Mouse (Mus musculus) forebrain, embryonic 14.5 days (tissue): ENCODE measurements around the gene Trh. TPM values are rescaled to one million over a fixed set of nuclear protein-coding genes. Genes with fewer than 3 reads are reported as not detected.

Experiments
- ATAC-seq: fragments of 200-750 bp; cut with Nextera tagmentation; 2 replicates; pipeline ENCODE4 v1.8.0; 2017; ENCODE audit warnings: mild to moderate bottlenecking, moderate library complexity
- DNase-seq: peaks from one replicate; pipeline ENCODE4 v3.0.0-alpha.2; 2015; ENCODE audit warnings: low spot score
- H3K27ac ChIP-seq: fragments of 300-500 bp; sonication (generic); 2 replicates; pipeline ENCODE4 v1.5.1; 2014; ENCODE audit warnings: low read depth, mild to moderate bottlenecking, control low read depth, low read length, moderate library complexity
- H3K27me3 ChIP-seq: fragments of 300-500 bp; sonication (generic); replicated peaks from 2 replicates; pipeline ENCODE4 v1.6.1; 2014; ENCODE audit warnings: low read length, control low read depth, mixed read lengths; ENCODE audit not compliant: control insufficient read depth, insufficient read depth
- H3K36me3 ChIP-seq: fragments of 300-500 bp; sonication (generic); 2 replicates; pipeline ENCODE4 v1.6.1; 2014; ENCODE audit warnings: low read length, control low read depth; ENCODE audit not compliant: control insufficient read depth, insufficient read depth
- H3K4me1 ChIP-seq: fragments of 300-500 bp; sonication (generic); 2 replicates; pipeline ENCODE4 v1.6.1; 2014; ENCODE audit warnings: antibody characterized with exemption, low read length, control low read depth; ENCODE audit not compliant: control insufficient read depth, insufficient read depth
- H3K4me2 ChIP-seq: fragments of 300-500 bp; sonication (generic); 2 replicates; pipeline ENCODE4 v1.6.1; 2014; ENCODE audit warnings: mild to moderate bottlenecking, control low read depth, low read length
- H3K4me3 ChIP-seq: fragments of 300-500 bp; sonication (generic); 2 replicates; pipeline ENCODE4 v1.5.1; 2014; ENCODE audit warnings: low read depth, low read length, control low read depth
- H3K9ac ChIP-seq: fragments of 300-500 bp; sonication (generic); 2 replicates; pipeline ENCODE4 v1.6.1; 2014; ENCODE audit warnings: mild to moderate bottlenecking, low read length, control low read depth, moderate library complexity
- H3K9me3 ChIP-seq: fragments of 300-500 bp; sonication (generic); replicated peaks from 2 replicates; pipeline ENCODE4 v1.6.1; 2016; ENCODE audit warnings: low read length, control low read depth, mixed read lengths; ENCODE audit not compliant: control insufficient read depth
- WGBS: fragments of 180-500 bp; shearing (Covaris S2); extraction: QIAGEN DNeasy Blood & Tissue Kit; methylation state at CpG from one replicate; pipeline ENCODE4 v1.1.7; 2014; 5-methylcytosine and 5-hydroxymethylcytosine counted together
- polyA plus RNA-seq: library from polyadenylated mRNA; unstranded; fragments of >200 nt; fragmentation: Nextera tagmentation; extraction: Ambion mirVana; gene quantifications from 2 replicates; pipeline ENCODE4 v1.2.1, GENCODE M21; 2014

The Trh gene
- polyA plus RNA-seq, 1 experiment from 2014 or later, result 7.3 TPM

DNA sequence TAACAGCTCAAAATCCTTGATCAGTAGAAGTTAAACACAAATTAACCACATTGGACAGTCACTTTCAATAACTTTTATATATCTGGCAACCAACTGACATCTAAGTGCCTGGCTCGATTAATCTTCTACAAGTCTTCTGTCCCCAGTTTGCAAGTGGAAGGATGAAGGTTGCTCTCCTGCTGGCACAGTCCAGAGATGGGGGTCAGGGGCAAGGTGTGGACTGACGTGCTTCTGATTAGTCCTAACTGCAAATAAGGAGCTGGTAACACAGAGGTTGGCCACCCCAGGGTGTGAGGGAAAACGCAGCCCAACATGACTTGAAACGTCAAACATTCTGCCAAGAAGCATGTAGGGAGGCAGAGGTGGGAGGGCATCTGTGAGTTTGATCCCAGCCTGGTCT lies 12.7 kb downstream of the Trh start:
- Histone ChIP-seq H3K4me2 (no peak overlapping the region), H3K4me3 (no peak overlapping the region), H3K27me3 (no peaks in the 10 kb centered on the region), H3K9me3 (no peaks in the 10 kb centered on the region), H3K9ac (no peak overlapping the region), H3K27ac (no peak overlapping the region), H3K36me3 (no peaks in the 10 kb centered on the region), H3K4me1 (no peaks in the 10 kb centered on the region)
- ATAC-seq (no peak), DNase-seq (no peak)
- 80% methylated on average over 4 of the region's 4 CpGs for WGBS

DNA sequence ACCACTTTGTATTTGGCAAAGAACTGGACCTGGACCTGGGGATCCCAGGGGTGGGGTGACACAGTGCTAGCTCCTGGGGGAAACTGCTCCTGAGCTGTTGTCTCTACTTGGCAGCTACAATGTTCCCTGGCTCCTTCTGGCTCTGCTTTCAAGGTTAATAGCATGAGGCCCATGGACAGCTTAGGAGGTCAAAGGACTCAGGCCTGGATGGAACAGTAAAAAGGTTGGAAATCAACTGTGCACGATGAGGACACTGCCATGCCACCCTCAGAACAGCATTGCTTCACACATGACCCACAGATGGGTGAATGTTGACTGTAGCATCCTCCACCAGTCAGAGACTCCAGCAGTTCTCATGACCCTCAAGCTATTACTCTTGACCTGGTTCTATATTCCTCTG lies 13.1 kb downstream of the Trh start:
- no peaks in the 10 kb centered on the region for H3K27me3 ChIP-seq
- H3K4me2 ChIP-seq, result no peak overlapping the region
- H3K4me3 ChIP-seq, result no peak overlapping the region
- no peak for ATAC-seq
- 64% methylated on average over 1 of the region's 1 CpGs for WGBS
- no peaks in the 10 kb centered on the region for H3K4me1 ChIP-seq
- no peak overlapping the region for H3K9ac ChIP-seq
- no peak overlapping the region for H3K27ac ChIP-seq
- H3K9me3 ChIP-seq, result no peaks in the 10 kb centered on the region
- DNase-seq, result no peak
- no peaks in the 10 kb centered on the region for H3K36me3 ChIP-seq

DNA sequence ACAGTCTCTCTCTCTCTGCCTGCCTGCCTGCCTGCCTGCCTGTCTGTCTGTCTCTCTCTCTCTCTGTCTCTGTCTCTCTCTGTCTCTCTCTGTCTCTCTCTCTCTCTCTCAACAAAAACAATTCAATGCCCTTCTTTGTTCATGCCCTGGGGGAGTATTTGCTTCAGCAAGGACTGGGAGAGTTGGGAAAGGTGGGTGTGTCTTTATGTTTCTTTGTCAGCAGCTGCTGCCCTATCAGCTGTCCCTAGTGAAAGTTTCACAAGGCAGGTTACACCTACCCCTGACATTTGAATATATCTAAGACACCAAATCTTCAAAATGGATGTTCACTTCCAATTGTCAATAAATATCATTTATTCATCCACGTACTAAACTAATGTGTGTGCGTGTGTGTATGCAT lies 14.9 kb downstream of the Trh start:
- Histone ChIP-seq H3K9me3 (no peaks in the 10 kb centered on the region), H3K4me1 (no peaks in the 10 kb centered on the region), H3K4me3 (no peak overlapping the region), H3K27ac (no peak overlapping the region), H3K27me3 (no peaks in the 10 kb centered on the region), H3K4me2 (no peak overlapping the region), H3K36me3 (no peaks in the 10 kb centered on the region), H3K9ac (no peak overlapping the region)
- ATAC-seq (no peak), DNase-seq (no peak)
- WGBS, result 90% methylated on average over 2 of the region's 2 CpGs

DNA sequence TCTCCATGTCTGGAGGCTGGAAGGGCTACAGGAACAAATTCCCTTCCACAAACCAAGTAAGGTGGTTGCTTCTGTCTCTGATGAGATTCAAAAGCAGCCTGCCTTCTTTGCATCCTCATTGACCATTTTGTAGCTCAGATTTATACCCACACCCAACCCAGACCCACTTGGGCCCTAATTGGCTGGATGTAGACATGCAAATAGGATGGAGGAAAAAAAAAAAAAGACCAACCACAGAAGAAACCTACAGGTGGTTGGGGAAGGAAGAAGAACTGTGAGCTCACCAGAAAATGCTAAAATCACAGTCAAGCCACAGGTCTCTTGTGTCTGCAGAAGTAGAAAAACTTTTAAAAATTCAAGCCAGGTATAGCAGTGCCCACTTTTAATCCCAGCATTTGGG lies 15.3 kb downstream of the Trh start:
- Histone ChIP-seq H3K4me1 (no peaks in the 10 kb centered on the region), H3K9me3 (no peaks in the 10 kb centered on the region), H3K4me2 (no peak overlapping the region), H3K9ac (no peak overlapping the region), H3K36me3 (no peaks in the 10 kb centered on the region), H3K27ac (no peak overlapping the region), H3K27me3 (no peaks in the 10 kb centered on the region), H3K4me3 (no peak overlapping the region)
- DNase-seq (no peak), ATAC-seq (no peak)

DNA sequence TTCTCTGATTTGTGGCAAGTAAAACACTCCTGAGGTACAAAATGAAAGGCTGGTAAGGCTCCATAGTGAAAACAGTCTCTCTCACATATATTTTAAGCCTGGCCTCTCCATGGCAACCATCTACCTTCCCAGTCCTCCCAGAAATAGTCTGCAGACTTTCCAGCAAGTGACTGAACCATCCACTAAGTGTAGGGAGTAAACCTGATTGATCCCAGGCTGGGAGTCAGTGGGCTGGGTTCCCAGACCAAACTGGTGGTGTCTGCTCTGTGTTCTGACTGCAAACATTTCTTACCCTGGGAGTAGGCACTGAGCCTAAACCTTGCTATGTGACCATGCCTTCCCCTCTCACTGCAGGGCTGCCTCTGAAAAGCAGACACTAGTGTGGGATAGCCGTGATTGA lies 19.5 kb downstream of the Trh start:
- ATAC-seq, result no peak
- no peaks in the 10 kb centered on the region for H3K27me3 ChIP-seq
- H3K4me1 ChIP-seq, result no peaks in the 10 kb centered on the region
- 79% methylated on average over 1 of the region's 1 CpGs for WGBS
- H3K4me3 ChIP-seq, result no peak overlapping the region
- no peaks in the 10 kb centered on the region for H3K9me3 ChIP-seq
- no peaks in the 10 kb centered on the region for H3K36me3 ChIP-seq
- no peak overlapping the region for H3K27ac ChIP-seq
- no peak for DNase-seq
- no peak overlapping the region for H3K4me2 ChIP-seq
- H3K9ac ChIP-seq, result no peak overlapping the region

DNA sequence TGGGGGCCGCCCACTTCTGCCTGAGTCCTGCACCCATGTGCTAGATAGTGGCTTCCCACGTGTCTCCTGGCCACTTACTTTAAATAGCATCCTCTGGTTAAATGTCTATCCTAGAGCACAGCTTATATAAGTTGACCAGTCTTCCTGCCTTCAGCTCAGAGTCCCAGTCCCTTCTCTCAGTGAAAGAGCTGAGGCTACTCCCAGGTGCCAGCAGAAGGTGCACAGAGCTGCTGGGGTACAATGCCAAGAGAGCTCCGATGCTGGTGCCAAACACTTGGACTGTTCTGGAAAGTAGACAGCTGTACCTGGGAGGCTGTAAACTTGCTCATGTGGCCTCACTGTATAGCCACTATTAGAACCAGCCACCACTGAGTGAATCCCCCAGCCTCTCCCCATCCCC lies 22.4 kb downstream of the Trh start:
- no peak overlapping the region for H3K4me2 ChIP-seq
- no peak for DNase-seq
- no peak for ATAC-seq
- H3K4me3 ChIP-seq, result no peak overlapping the region
- H3K27me3 ChIP-seq, result no peaks in the 10 kb centered on the region
- no peak overlapping the region for H3K9ac ChIP-seq
- 84% methylated on average over 3 of the region's 3 CpGs for WGBS
- no peaks in the 10 kb centered on the region for H3K9me3 ChIP-seq
- no peak overlapping the region for H3K27ac ChIP-seq
- H3K4me1 ChIP-seq, result no peaks in the 10 kb centered on the region
- H3K36me3 ChIP-seq, result no peaks in the 10 kb centered on the region

DNA sequence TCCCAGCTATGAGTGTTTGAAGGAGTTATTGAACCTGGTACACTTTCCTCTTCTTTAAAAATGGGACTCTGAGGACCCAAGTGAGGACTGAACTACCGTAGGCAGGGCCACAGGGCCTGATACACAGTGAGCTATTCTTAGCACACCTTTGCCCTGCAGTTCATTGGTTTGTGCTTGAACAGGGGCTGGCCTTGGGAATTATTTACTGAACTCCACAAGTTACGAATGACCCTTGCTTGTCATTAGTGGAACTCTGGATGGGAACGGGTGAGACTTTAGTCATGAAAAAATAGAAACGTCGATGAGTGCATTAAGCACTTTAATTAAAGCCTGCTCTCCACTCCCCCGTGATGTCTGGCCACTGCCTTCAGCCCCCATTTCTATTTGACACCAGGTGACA lies 22.8 kb downstream of the Trh start:
- DNase-seq (no peak), ATAC-seq (no peak)
- 87% methylated on average over 6 of the region's 6 CpGs for WGBS
- H3K27me3 ChIP-seq, result no peaks in the 10 kb centered on the region
- no peaks in the 10 kb centered on the region for H3K36me3 ChIP-seq
- H3K4me1 ChIP-seq, result no peaks in the 10 kb centered on the region
- H3K4me2 ChIP-seq, result no peak overlapping the region
- no peak overlapping the region for H3K4me3 ChIP-seq
- no peak overlapping the region for H3K27ac ChIP-seq
- H3K9ac ChIP-seq, result no peak overlapping the region
- H3K9me3 ChIP-seq, result no peaks in the 10 kb centered on the region

DNA sequence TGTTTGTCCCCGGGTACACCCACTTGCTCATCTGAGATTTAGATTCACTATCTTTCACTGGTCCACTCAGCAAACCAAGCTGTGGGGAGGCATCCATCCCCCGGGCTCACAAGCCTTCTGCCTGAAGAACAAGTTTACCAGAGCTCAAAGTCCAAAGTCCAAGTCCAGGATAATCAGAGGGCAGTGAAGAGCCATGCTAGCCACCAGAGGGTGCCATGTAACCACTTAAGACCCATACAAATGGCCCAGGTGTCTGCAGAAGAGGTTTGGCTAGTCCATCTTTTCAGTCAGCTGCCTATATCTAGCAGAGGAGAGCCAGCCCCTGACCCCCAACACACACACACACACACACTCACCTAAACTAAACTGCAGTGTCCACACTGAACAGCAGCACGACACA lies 25.0 kb downstream of the Trh start:
- no peak overlapping the region for H3K4me2 ChIP-seq
- H3K27me3 ChIP-seq, result no peaks in the 10 kb centered on the region
- H3K9me3 ChIP-seq, result no peaks in the 10 kb centered on the region
- no peak overlapping the region for H3K9ac ChIP-seq
- ATAC-seq (no peak), DNase-seq (peak; percentile 53)
- 48% methylated on average over 3 of the region's 3 CpGs for WGBS
- H3K36me3 ChIP-seq, result no peaks in the 10 kb centered on the region
- no peak overlapping the region for H3K27ac ChIP-seq
- no peaks in the 10 kb centered on the region for H3K4me1 ChIP-seq
- no peak overlapping the region for H3K4me3 ChIP-seq

DNA sequence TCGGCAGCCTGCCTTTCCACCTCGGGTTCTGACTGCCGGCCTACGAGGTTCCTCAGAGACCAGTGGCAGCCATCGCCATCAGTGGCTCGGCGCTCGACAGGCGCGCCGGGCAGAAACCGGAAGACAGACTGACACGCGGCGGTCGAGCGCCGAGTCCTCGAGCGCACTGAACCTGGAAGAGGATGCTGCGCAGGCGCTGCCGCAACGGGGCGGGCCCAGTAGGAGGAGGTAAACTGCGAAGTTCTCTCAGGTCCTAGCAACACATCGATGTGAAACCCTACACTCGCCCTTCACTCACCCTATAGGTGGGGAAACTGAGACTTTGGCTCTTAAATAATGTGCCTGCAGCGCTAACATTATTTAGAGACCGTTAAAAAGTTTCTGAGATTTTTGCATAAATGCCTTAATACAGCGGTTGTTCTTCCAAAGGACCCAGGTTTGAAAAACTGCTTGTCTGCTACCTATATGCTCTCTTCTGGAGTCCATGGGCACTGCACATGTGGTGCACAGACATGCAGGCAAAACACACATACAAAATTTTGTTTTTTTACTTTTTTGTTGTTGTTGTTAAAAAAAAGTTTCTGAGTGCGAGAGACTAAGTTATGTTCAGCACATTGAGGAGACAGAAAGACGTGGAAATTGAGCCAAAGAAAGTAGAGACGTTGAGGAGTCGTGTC lies 29.5 kb downstream of the Trh start, which contains the start of gene Rbsn:
Gene Rbsn (minus strand): TSS at position 153 of the 677 bp plus-strand sequence.
- Histone ChIP-seq H3K4me2 (peak within 1 kb of the TSS; percentile 95), H3K4me3 (peak within 1 kb of the TSS; percentile 95), H3K27ac (peak within 1 kb of the TSS; percentile 84), H3K36me3 (0 out of 2 replicates have a peak, but pooled peaks cover 6% of the 10 kb centered on the region), H3K9ac (peak within 1 kb of the TSS; percentile 93), H3K27me3 (no peaks in the 10 kb centered on the region), H3K9me3 (no peaks in the 10 kb centered on the region), H3K4me1 (peaks cover 9% of the 10 kb centered on the region)
- peak; percentile 98 for ATAC-seq
- DNase-seq, result peak; percentile 96
- 11% methylated on average over 35 of the region's 35 CpGs for WGBS
